Mouse (Mus musculus) MEL (cell line): ENCODE results near the gene Dagla. TPM values are rescaled to one million over a fixed set of nuclear protein-coding genes. Genes with fewer than 3 reads are reported as not detected.

Source experiments
- DNase-seq: peaks from one replicate; pipeline ENCODE4 v3.0.0; 2011; ENCODE audit warnings: low read depth, low spot score
- H3K27ac ChIP-seq: 2 replicates; pipeline ENCODE4 v1.5.1; 2012; ENCODE audit warnings: low read depth, mild to moderate bottlenecking, control low read depth, low read length, moderate library complexity; ENCODE audit not compliant: control insufficient read depth
- H3K27me3 ChIP-seq, 2 experiments: fragments of 150-350 bp in 1 of 2; sonication (generic) in 1 of 2; 2 replicates each; pipeline ENCODE4 v1.6.1; 2012; ENCODE audit warnings: low read length in 2 of 2, mild to moderate bottlenecking in 2 of 2, improper control_type of control experiment in 1 of 2, moderate library complexity in 1 of 2; ENCODE audit not compliant: insufficient read depth in 2 of 2, control insufficient read depth in 1 of 2
- H3K36me3 ChIP-seq, 2 experiments: 2 replicates each; pipeline ENCODE4 v1.6.1; 2012 to 2014; ENCODE audit warnings: low read length in 2 of 2, improper control_type of control experiment in 1 of 2, inconsistent platforms in 1 of 2, mild to moderate bottlenecking in 1 of 2; ENCODE audit not compliant: insufficient read depth in 2 of 2, control insufficient read depth in 1 of 2
- H3K4me1 ChIP-seq, 2 experiments: fragments of 150-350 bp in 1 of 2; sonication (generic) in 1 of 2; 2 replicates each; pipeline ENCODE4 v1.6.1; 2012; ENCODE audit warnings: low read length in 2 of 2, improper control_type of control experiment in 1 of 2, mild to moderate bottlenecking in 1 of 2; ENCODE audit not compliant: insufficient read depth in 2 of 2, control insufficient read depth in 1 of 2
- H3K4me3 ChIP-seq, 2 experiments: fragments of 150-350 bp in 1 of 2; sonication (generic) in 1 of 2; 2 replicates each; pipeline ENCODE4 v1.5.1; 2012; ENCODE audit warnings: low read depth in 2 of 2, low read length in 2 of 2, mild to moderate bottlenecking in 2 of 2, moderate library complexity in 2 of 2, control low read depth in 1 of 2, improper control_type of control experiment in 1 of 2; ENCODE audit not compliant: control insufficient read depth in 1 of 2, insufficient read depth in 1 of 2
- H3K79me2 ChIP-seq: 2 replicates; pipeline ENCODE4 v1.6.1; 2012; ENCODE audit warnings: mild to moderate bottlenecking, low read length, moderate library complexity; ENCODE audit not compliant: control insufficient read depth, poor library complexity, insufficient read depth
- H3K9ac ChIP-seq: 2 replicates; pipeline ENCODE4 v1.6.1; 2012; ENCODE audit warnings: low read depth, mild to moderate bottlenecking, control low read depth, low read length, moderate library complexity; ENCODE audit not compliant: control insufficient read depth, poor library complexity, severe bottlenecking
- H3K9me3 ChIP-seq: fragments of 150-350 bp; sonication (generic); replicated peaks from 2 replicates; pipeline ENCODE4 v1.6.1; 2012; ENCODE audit warnings: mild to moderate bottlenecking, low read length, improper control_type of control experiment, moderate library complexity; ENCODE audit not compliant: insufficient read depth
- CHD1 ChIP-seq: IDR thresholded peaks from 2 replicates; pipeline ENCODE4 v1.6.1; 2012; ENCODE audit warnings: low read depth, mild to moderate bottlenecking, inconsistent platforms, low read length, improper control_type of control experiment
- CTCF ChIP-seq, 3 experiments: IDR thresholded peaks in 2 of 3; conservative IDR thresholded peaks in 1 of 3; 2 replicates each; pipeline ENCODE4 v1.5.1; 2011 to 2012; ENCODE audit warnings: low read length in 3 of 3, low read depth in 2 of 3, mild to moderate bottlenecking in 2 of 3, improper control_type of control experiment in 1 of 3, inconsistent platforms in 1 of 3, mixed read lengths in 1 of 3, moderate library complexity in 1 of 3; ENCODE audit not compliant: control insufficient read depth in 1 of 3, insufficient read depth in 1 of 3, poor library complexity in 1 of 3, severe bottlenecking in 1 of 3
- EP300 ChIP-seq, 2 experiments: IDR thresholded peaks; 2 replicates each; pipeline ENCODE4 v1.6.1; 2011; ENCODE audit warnings: improper control_type of control experiment in 2 of 2, low read length in 2 of 2, low read depth in 1 of 2, mild to moderate bottlenecking in 1 of 2
- GABPA ChIP-seq: IDR thresholded peaks from 2 replicates; pipeline ENCODE4 v1.6.1; 2012; ENCODE audit warnings: low read depth, mild to moderate bottlenecking, inconsistent platforms, low read length, improper control_type of control experiment, moderate library complexity
- GATA1 ChIP-seq: IDR thresholded peaks from 2 replicates; pipeline ENCODE4 v1.6.1; 2011; ENCODE audit warnings: low read depth, low read length, improper control_type of control experiment
- JUND ChIP-seq: IDR thresholded peaks from 2 replicates; pipeline ENCODE4 v1.6.1; 2011; ENCODE audit warnings: low read depth, mild to moderate bottlenecking, improper control_type of control experiment, low read length
- MXI1 ChIP-seq: IDR thresholded peaks from 2 replicates; pipeline ENCODE4 v1.6.1; 2011; ENCODE audit warnings: mild to moderate bottlenecking, low read depth, low read length, improper control_type of control experiment
- MYB ChIP-seq: IDR thresholded peaks from 2 replicates; pipeline ENCODE4 v1.6.1; 2011; ENCODE audit warnings: mild to moderate bottlenecking, low read depth, low read length, improper control_type of control experiment
- MYC ChIP-seq: IDR thresholded peaks from 2 replicates; pipeline ENCODE4 v1.6.1; 2011; ENCODE audit warnings: low read depth, mild to moderate bottlenecking, low read length, improper control_type of control experiment, moderate library complexity
- POLR2A ChIP-seq, 2 experiments: IDR thresholded peaks; 2 replicates each; pipeline ENCODE4 v1.6.1; 2011 to 2012; ENCODE audit warnings: low read length in 2 of 2, mild to moderate bottlenecking in 2 of 2, control low read depth in 1 of 2, improper control_type of control experiment in 1 of 2, low read depth in 1 of 2, moderate library complexity in 1 of 2; ENCODE audit not compliant: control insufficient read depth in 1 of 2, insufficient read depth in 1 of 2, poor library complexity in 1 of 2
- RAD21 ChIP-seq: IDR thresholded peaks from 2 replicates; pipeline ENCODE4 v1.6.1; 2011; ENCODE audit warnings: mild to moderate bottlenecking, low read depth, low read length, improper control_type of control experiment
- RCOR1 ChIP-seq: IDR thresholded peaks from 2 replicates; pipeline ENCODE4 v1.6.1; 2012; ENCODE audit warnings: low read depth, mild to moderate bottlenecking, inconsistent platforms, low read length, improper control_type of control experiment
- SIN3A ChIP-seq: IDR thresholded peaks from 2 replicates; pipeline ENCODE4 v1.6.1; 2012; ENCODE audit warnings: low read length, improper control_type of control experiment, inconsistent platforms
- SMC3 ChIP-seq: IDR thresholded peaks from 2 replicates; pipeline ENCODE4 v1.6.1; 2011; ENCODE audit warnings: low read depth, low read length, improper control_type of control experiment
- TAL1 ChIP-seq: IDR thresholded peaks from 2 replicates; pipeline ENCODE4 v1.6.1; 2012; ENCODE audit warnings: mild to moderate bottlenecking, inconsistent platforms, low read length, moderate library complexity, mixed read lengths
- TBP ChIP-seq: IDR thresholded peaks from 2 replicates; pipeline ENCODE4 v1.8.0; 2011; ENCODE audit warnings: low read depth, low read length, improper control_type of control experiment
- USF1 ChIP-seq: IDR thresholded peaks from 2 replicates; pipeline ENCODE4 v1.6.1; 2014; ENCODE audit warnings: low read depth, mild to moderate bottlenecking, inconsistent platforms, low read length, improper control_type of control experiment, moderate library complexity
- ZC3H11A ChIP-seq: IDR thresholded peaks from 2 replicates; pipeline ENCODE4 v1.6.1; 2012; ENCODE audit warnings: low read depth, mild to moderate bottlenecking, inconsistent platforms, low read length, improper control_type of control experiment
- ZKSCAN1 ChIP-seq: IDR thresholded peaks from 2 replicates; pipeline ENCODE4 v1.6.1; 2012; ENCODE audit warnings: low read depth, mild to moderate bottlenecking, inconsistent platforms, low read length, improper control_type of control experiment, moderate library complexity
- polyA plus RNA-seq, 2 experiments: library from polyadenylated mRNA; stranded (reverse) in 1 of 2; unstranded in 1 of 2; fragments of >175 nt in 1 of 2; fragments of >200 nt in 1 of 2; gene quantifications; 2 replicates each; pipeline versions ENCODE4 v1.2.1 to v1.2.4; 2012; ENCODE audit warnings: low replicate concordance in 2 of 2, low read depth in 1 of 2; ENCODE audit not compliant: insufficient read length in 2 of 2, insufficient read depth in 1 of 2, missing spikeins in 1 of 2
- total RNA-seq: library from RNA; depleted of rRNA; stranded (reverse); fragments of 300-350 nt; gene quantifications from 2 replicates; pipeline ENCODE4 v1.2.3, GENCODE M21; 2012

Gene Dagla
- total and polyA plus RNA-seq, 3 experiments, result not detected

- DNase-seq, result no peak
Observed at GRCm38 (mm10) chr19:10231871-10232270, 72.8 kb downstream of the Dagla start.

DNA sequence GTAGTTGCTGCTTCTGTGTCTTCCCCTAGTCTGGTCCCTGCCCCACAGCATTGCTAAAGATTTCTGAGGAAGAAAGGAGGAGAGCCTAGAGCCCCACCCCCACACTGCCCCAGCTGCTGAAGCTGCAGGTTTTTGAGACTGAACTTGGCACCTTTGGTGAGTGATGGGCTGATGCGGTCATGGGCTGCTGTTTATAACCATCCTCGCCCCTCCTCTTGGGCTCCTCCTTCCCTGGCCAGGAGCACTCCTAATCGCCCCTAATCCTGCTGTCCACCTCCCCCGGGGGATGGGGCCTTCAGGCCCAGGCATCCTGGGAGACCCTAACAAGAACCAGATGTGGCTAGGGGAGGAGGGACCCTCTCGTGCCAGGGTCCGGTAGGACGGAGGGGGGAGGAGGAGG, 73.7 kb downstream of the Dagla start:
- no peak overlapping the region for H3K9ac ChIP-seq
- no peaks in the 10 kb centered on the region for H3K27me3 ChIP-seq

More at GRCm38 (mm10) chr19:10231871-10232270, 72.8 kb downstream of the Dagla start:
- no peaks in the 10 kb centered on the region for H3K36me3 ChIP-seq
- no peak overlapping the region for H3K27ac ChIP-seq
- TF ChIP-seq GATA1 (no peak), SIN3A (no peak)
- TF ChIP-seq, all 39 proteins: peak for 0
- H3K9me3 ChIP-seq, result no peaks in the 10 kb centered on the region
- no peak overlapping the region for H3K4me3 ChIP-seq
- H3K79me2 ChIP-seq, result no peaks in the 10 kb centered on the region
- H3K4me1 ChIP-seq, result no peaks in the 10 kb centered on the region
- no peaks in the 10 kb centered on the region for H3K27me3 ChIP-seq
- H3K9ac ChIP-seq, result no peak overlapping the region

GRCm38 (mm10) chr19:10225767-10226166, 78.9 kb downstream of the Dagla start:
- Histone ChIP-seq H3K4me1 (peaks cover 0 to 3% of the 10 kb centered on the region in 2 experiments; a peak in 1 of 4 replicates), H3K9me3 (no peaks in the 10 kb centered on the region), H3K79me2 (no peaks in the 10 kb centered on the region), H3K27ac (no peak overlapping the region), H3K27me3 (no peaks in the 10 kb centered on the region), H3K36me3 (no peaks in the 10 kb centered on the region), H3K4me3 (no peak overlapping the region), H3K9ac (no peak overlapping the region)
- no peak for TF ChIP-seq RCOR1
- no peak for TF ChIP-seq MXI1
- no peak for TF ChIP-seq SIN3A
- TF ChIP-seq TAL1, result no peak
- no peak for TF ChIP-seq RAD21
- no peak for TF ChIP-seq CTCF (IDR thresholded peaks at IDR 0.05 in 2 of 3, conservative IDR thresholded peaks at IDR 0.05 in 1 of 3; ENCODE audit: control insufficient read depth in 1 of 3, insufficient read depth in 1 of 3, low read depth in 2 of 3, low read length in 3 of 3, poor library complexity in 1 of 3, severe bottlenecking in 1 of 3)
- TF ChIP-seq JUND, result no peak
- TF ChIP-seq ZC3H11A, result no peak
- TF ChIP-seq GABPA, result no peak
- TF ChIP-seq MYC, result no peak
- TF ChIP-seq POLR2A (IDR thresholded peaks at IDR 0.05; ENCODE audit: control insufficient read depth in 1 of 2, insufficient read depth in 1 of 2, low read depth in 1 of 2, low read length in 2 of 2, poor library complexity in 1 of 2), result no peak
- no peak for TF ChIP-seq SMC3
- TF ChIP-seq ZKSCAN1, result no peak
- TF ChIP-seq USF1, result no peak
- no peak for TF ChIP-seq EP300 (IDR thresholded peaks at IDR 0.05; ENCODE audit: low read depth in 1 of 2, low read length in 2 of 2)
- TF ChIP-seq MYB, result no peak
- TF ChIP-seq CHD1, result no peak
- TF ChIP-seq TBP, result no peak
- DNase-seq, result no peak

More for the DNA sequence above, 73.7 kb downstream of the Dagla start:
- no peak for TF ChIP-seq RAD21
- no peaks in the 10 kb centered on the region for H3K9me3 ChIP-seq
- no peak overlapping the region for H3K4me3 ChIP-seq
- no peak overlapping the region for H3K27ac ChIP-seq
- no peaks in the 10 kb centered on the region for H3K79me2 ChIP-seq
- H3K4me1 ChIP-seq, result no peaks in the 10 kb centered on the region
- DNase-seq, result no peak
- no peaks in the 10 kb centered on the region for H3K36me3 ChIP-seq
